ENCODE assay signal across 10 mouse cellular contexts in genomic region chr7:143005344-143006096, GRCm38 (mm10). TPM values are rescaled to one million over a fixed set of nuclear protein-coding genes. Genes with fewer than 3 reads are reported as not detected.
DNase-seq lines count a peak whose midpoint lies in the region; ATAC-seq and TF ChIP-seq lines count a peak whose summit lies in the region.
"Had no signal": no experiment of that assay in that cellular context is flagged by ENCODE, and none has a peak within 500 bp of the region (broad histone marks: within the 10 kb centered on the region; RNA-seq: fewer than 3 reads in every experiment).

No protein-coding gene starts in this region.

- peaks cover 48% of the 10 kb centered on the region for H3K4me1 ChIP-seq in heart, embryonic 16.5 days (ENCODE audit: control insufficient read depth, insufficient read depth, low read length)
- peaks cover 54% of the 10 kb centered on the region for H3K4me1 ChIP-seq in limb, embryonic 15.5 days
- H3K4me1 ChIP-seq in kidney, embryonic 14.5 days (ENCODE audit: control insufficient read depth, insufficient read depth, low read length), result peaks cover 23% of the 10 kb centered on the region
- peaks cover 9% of the 10 kb centered on the region; the same call in 1 of the 2 replicates for H3K4me1 ChIP-seq in cerebellum, adult 2 months (ENCODE audit: control insufficient read depth, insufficient read depth, low read length)

- no peak for DNase-seq in heart, postnatal 36 days
- peak; percentile 52 for DNase-seq in T-cell, adult 2 months (ENCODE audit: low spot score)
- peak; percentile 74 for DNase-seq in spleen, postnatal 36 days (ENCODE audit: low spot score in 2 of 2)
- no peak for DNase-seq in cerebellum, adult 2 months
- DNase-seq in right cerebral cortex, postnatal 36 days (ENCODE audit: low spot score in 2 of 2), result no peak
- DNase-seq: embryo, embryonic 11 days had no signal

- WGBS in heart, embryonic 16.5 days, result 76% methylated on average over 6 of the region's 6 CpGs
- 89% methylated on average over 6 of the region's 6 CpGs for WGBS in limb, embryonic 15.5 days
- WGBS in kidney, embryonic 14.5 days, result 86% methylated on average over 6 of the region's 6 CpGs
- WGBS in cerebellum, adult 2 months, result 96% methylated on average over 6 of the region's 6 CpGs

- TF ChIP-seq POLR2A in cerebellum, adult 2 months (IDR thresholded peaks at IDR 0.05; ENCODE audit: borderline replicate concordance, insufficient read depth, low read length), result no peak

- H3K27ac ChIP-seq in heart, embryonic 16.5 days (ENCODE audit: low read length), result peak overlapping the region; percentile 37
- peak overlapping the region; percentile 98 for H3K27ac ChIP-seq in limb, embryonic 15.5 days
- no peak overlapping the region for H3K27ac ChIP-seq in kidney, embryonic 14.5 days (ENCODE audit: low read depth, low read length)
- H3K27ac ChIP-seq in cerebellum, adult 2 months (ENCODE audit: insufficient read depth, low read length), result no peak overlapping the region
- H3K27ac ChIP-seq: kidney, postnatal 0 days had no signal

- TF ChIP-seq CTCF in cerebellum, adult 2 months (IDR thresholded peaks at IDR 0.05; ENCODE audit: borderline replicate concordance, insufficient read depth, low read depth, low read length), result no peak

- no peaks in the 10 kb centered on the region for H3K9me3 ChIP-seq in heart, embryonic 16.5 days (replicated peaks; ENCODE audit: control insufficient read depth, low read length)
- H3K9me3 ChIP-seq in limb, embryonic 15.5 days, result no peaks in the 10 kb centered on the region
- H3K9me3 ChIP-seq in kidney, embryonic 14.5 days (ENCODE audit: control insufficient read depth, low read length), result no peaks in the 10 kb centered on the region

- ATAC-seq in heart, embryonic 16.5 days (replicated peaks; ENCODE audit: extremely low read depth, insufficient read depth, low FRiP score), result peak; percentile 10; the same call in 1 of the 2 replicates
- no peak for ATAC-seq in limb, embryonic 15.5 days (ENCODE audit: insufficient number of reproducible peaks, low FRiP score, low TSS enrichment, low read depth)
- ATAC-seq in kidney, embryonic 14.5 days (ENCODE audit: low FRiP score, low TSS enrichment), result no peak

- H3K36me3 ChIP-seq in heart, embryonic 16.5 days (ENCODE audit: control insufficient read depth, insufficient read depth), result no peaks in the 10 kb centered on the region
- H3K36me3 ChIP-seq in limb, embryonic 15.5 days, result no peaks in the 10 kb centered on the region
- H3K36me3 ChIP-seq in kidney, embryonic 14.5 days (ENCODE audit: control insufficient read depth, insufficient read depth, low read length), result no peaks in the 10 kb centered on the region

- H3K4me3 ChIP-seq in heart, embryonic 16.5 days (ENCODE audit: low read length), result 0 out of 2 replicates have a peak overlapping the region, but pooled peaks have one; percentile 11
- H3K4me3 ChIP-seq in limb, embryonic 15.5 days, result no peak overlapping the region
- no peak overlapping the region for H3K4me3 ChIP-seq in kidney, embryonic 14.5 days (ENCODE audit: low read length)
- H3K4me3 ChIP-seq in cerebellum, adult 2 months (replicated peaks; ENCODE audit: insufficient read depth, low read depth, low read length), result no peak overlapping the region

- no peaks in the 10 kb centered on the region for H3K27me3 ChIP-seq in heart, embryonic 16.5 days (ENCODE audit: control insufficient read depth, insufficient read depth, low read length)
- no peaks in the 10 kb centered on the region for H3K27me3 ChIP-seq in limb, embryonic 15.5 days
- no peaks in the 10 kb centered on the region for H3K27me3 ChIP-seq in kidney, embryonic 14.5 days (ENCODE audit: control insufficient read depth, insufficient read depth, low read length)
- H3K27me3 ChIP-seq in cerebellum, adult 2 months (ENCODE audit: control insufficient read depth, insufficient read depth, low read length), result no peaks in the 10 kb centered on the region

- H3K9ac ChIP-seq in heart, embryonic 16.5 days (ENCODE audit: low read length), result peak overlapping the region; percentile 27; the same call in 1 of the 2 replicates
- no peak overlapping the region for H3K9ac ChIP-seq in limb, embryonic 15.5 days
- no peak overlapping the region for H3K9ac ChIP-seq in kidney, embryonic 14.5 days (ENCODE audit: low read depth, low read length)

- intact Hi-C loops in heart, postnatal 36 days (cut with DNase I), result loop anchor here (2.0 to 5.0 kb wide), 2 partner anchors 111 to 462 kb away; no protein-coding TSS in a partner anchor

- H3K4me2 ChIP-seq in heart, embryonic 16.5 days (ENCODE audit: low read depth, low read length), result peak overlapping the region; percentile 13
- H3K4me2 ChIP-seq in limb, embryonic 15.5 days, result no peak overlapping the region
- H3K4me2 ChIP-seq in kidney, embryonic 14.5 days (replicated peaks; ENCODE audit: low read depth, low read length), result no peak overlapping the region

RNA-seq across cellular contexts. Expression of gene Tspan32, which starts 0.7 kb away (rescaled TPM):
- polyA plus RNA-seq in heart, embryonic 16.5 days (2015; fragmentation: Nextera tagmentation; extraction: Ambion mirVana), result 2.5 and 2.9 TPM in 2 replicates
- under 1 TPM; 0.28 to 0.46 TPM for total RNA-seq in heart, postnatal 36 days (2021)
- polyA plus RNA-seq in limb, embryonic 15.5 days (2015; fragmentation: Nextera tagmentation; extraction: Ambion mirVana), result 7.2 and 8.3 TPM in 2 replicates
- 0.79 and 0.97 TPM in 2 replicates for polyA plus RNA-seq in kidney, embryonic 14.5 days (2014; fragmentation: Nextera tagmentation; extraction: Ambion mirVana)
- 0.25 and 0.32 TPM in 2 replicates for polyA plus RNA-seq in cerebellum, adult 2 months (2012; rRNA removed)

RNA-seq across cellular contexts. Expression of gene Ascl2, which starts 36.5 kb away (rescaled TPM):
- 0.80 and 0.91 TPM in 2 replicates for polyA plus RNA-seq in heart, embryonic 16.5 days (2015; fragmentation: Nextera tagmentation; extraction: Ambion mirVana)
- not detected for total RNA-seq in heart, postnatal 36 days (2021)
- polyA plus RNA-seq in limb, embryonic 15.5 days (2015; fragmentation: Nextera tagmentation; extraction: Ambion mirVana), result 1.8 TPM in 2 replicates
- polyA plus RNA-seq in kidney, embryonic 14.5 days (2014; fragmentation: Nextera tagmentation; extraction: Ambion mirVana), result 0.43 and 0.67 TPM in 2 replicates
- 0.74 and 0.89 TPM in 2 replicates for polyA plus RNA-seq in cerebellum, adult 2 months (2012; rRNA removed)

RNA-seq across cellular contexts. Expression of gene Cd81, which starts 47.0 kb away (rescaled TPM):
- 878 and 900 TPM in 2 replicates for polyA plus RNA-seq in heart, embryonic 16.5 days (2015; fragmentation: Nextera tagmentation; extraction: Ambion mirVana)
- 100 to 1,000 TPM; 398 to 441 TPM for total RNA-seq in heart, postnatal 36 days (2021)
- 692 and 762 TPM in 2 replicates for polyA plus RNA-seq in limb, embryonic 15.5 days (2015; fragmentation: Nextera tagmentation; extraction: Ambion mirVana)
- polyA plus RNA-seq in kidney, embryonic 14.5 days (2014; fragmentation: Nextera tagmentation; extraction: Ambion mirVana), result 477 and 494 TPM in 2 replicates
- polyA plus RNA-seq in cerebellum, adult 2 months (2012; rRNA removed), result 841 and 916 TPM in 2 replicates

Comparison
In these comparisons a context has a peak if more than half of its experiments do, and no peak if none do; other contexts are left out.
1. H3K27ac ChIP-seq: peak in heart, embryonic 16.5 days (single experiment) and limb, embryonic 15.5 days (single experiment); none in kidney, embryonic 14.5 days (single experiment) and cerebellum, adult 2 months (single experiment).
2. DNase-seq: peak in T-cell, adult 2 months (single experiment) and spleen, postnatal 36 days (2 of 2); none in heart, postnatal 36 days (0 of 2), cerebellum, adult 2 months (0 of 2) and right cerebral cortex, postnatal 36 days (0 of 2).